Mouse (Mus musculus) spleen, adult 2 months (tissue): Measurements from ENCODE around the gene Bbx.

Experiments used
- CTCF ChIP-seq: fragments of 200-500 bp; IDR thresholded peaks from 2 replicates; pipeline ENCODE4 v1.5.1; 2011; ENCODE audit warnings: mild to moderate bottlenecking, inconsistent platforms; ENCODE audit not compliant: insufficient read depth, insufficient read length, insufficient replicate concordance; ENCODE audit errors: extremely low read depth
- POLR2A ChIP-seq: fragments of 200-500 bp; IDR thresholded peaks from 2 replicates; pipeline ENCODE4 v1.6.1; 2011; ENCODE audit warnings: low read depth, low read length, inconsistent platforms

- TF ChIP-seq CTCF (no peak), POLR2A (no peak)
These were observed 125.5 kb downstream of the Bbx start for GRCm38 (mm10) chr16:50306727-50307126.
